Mouse (Mus musculus): ENCODE data around the gene Txndc15.
"Not testable (repeated sequence)": the region's sequence is repeated elsewhere in the genome, so short reads cannot be mapped to it uniquely, and the experiment has no call there.

The Txndc15 gene

GRCm38 (mm10) chr13:55714501-55715166 is at the start of gene Txndc15:
TSS of gene Txndc15 (plus strand) at chr13:55714650.
- DNase-seq = peak; percentile 89

- DNase-seq = peak; percentile 63
Measured at GRCm38 (mm10) chr13:55668550-55668949, 45.9 kb upstream of the Txndc15 start.

GRCm38 (mm10) chr13:55672711-55673110 is 41.7 kb upstream of the Txndc15 start:
- no peak for DNase-seq

DNA sequence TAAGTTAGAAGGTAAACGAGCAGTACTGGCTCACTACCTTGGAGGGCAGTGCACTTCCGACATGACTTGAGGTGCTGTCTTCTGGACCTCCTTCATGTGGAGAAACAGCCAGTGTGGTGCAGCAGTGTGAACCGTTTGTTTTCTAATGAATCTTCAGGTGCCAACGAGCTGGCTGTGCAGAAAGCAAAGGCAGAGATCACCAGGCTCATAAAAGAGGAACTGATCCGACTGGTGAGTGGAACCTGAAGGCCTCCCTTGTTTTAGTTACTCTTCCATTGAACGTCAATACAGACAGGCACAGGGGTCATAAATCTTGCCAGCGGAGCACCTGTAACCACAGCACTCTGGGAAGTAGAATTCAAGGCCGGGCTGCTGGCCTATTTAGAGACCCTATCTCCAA is 37.1 kb upstream of the Txndc15 start:
- DNase-seq = no peak

- DNase-seq = peak; percentile 71
Measured at GRCm38 (mm10) chr13:55682201-55682600, 32.2 kb upstream of the Txndc15 start.

GRCm38 (mm10) chr13:55683581-55683980 is 30.9 kb upstream of the Txndc15 start:
- DNase-seq = no peak

DNA sequence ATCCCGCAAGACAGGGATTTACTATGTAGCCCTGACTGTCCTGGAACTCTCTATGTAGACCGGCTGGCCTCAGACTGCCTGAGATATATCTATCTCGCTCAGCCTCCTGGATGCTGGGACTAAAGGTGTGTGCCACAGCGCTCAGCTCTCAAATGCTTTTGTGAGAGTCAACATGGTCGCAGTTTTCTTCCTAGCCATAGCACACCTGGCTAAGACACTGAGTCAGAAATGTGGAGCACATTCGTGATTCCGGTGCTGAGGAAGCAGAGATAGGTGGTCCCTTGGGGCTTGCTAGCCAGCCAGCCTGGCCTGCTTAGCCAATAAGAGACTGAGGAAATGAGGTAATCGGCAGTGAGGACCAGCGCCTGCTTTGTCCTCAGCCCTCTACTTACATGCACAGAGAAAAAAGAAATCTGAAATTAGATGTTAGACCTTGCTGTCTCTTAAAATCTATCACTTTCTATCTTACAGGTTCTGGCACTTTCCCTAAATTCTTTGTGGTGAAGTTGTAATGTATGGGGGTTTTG is 28.3 kb upstream of the Txndc15 start:
- DNase-seq = no peak

DNA sequence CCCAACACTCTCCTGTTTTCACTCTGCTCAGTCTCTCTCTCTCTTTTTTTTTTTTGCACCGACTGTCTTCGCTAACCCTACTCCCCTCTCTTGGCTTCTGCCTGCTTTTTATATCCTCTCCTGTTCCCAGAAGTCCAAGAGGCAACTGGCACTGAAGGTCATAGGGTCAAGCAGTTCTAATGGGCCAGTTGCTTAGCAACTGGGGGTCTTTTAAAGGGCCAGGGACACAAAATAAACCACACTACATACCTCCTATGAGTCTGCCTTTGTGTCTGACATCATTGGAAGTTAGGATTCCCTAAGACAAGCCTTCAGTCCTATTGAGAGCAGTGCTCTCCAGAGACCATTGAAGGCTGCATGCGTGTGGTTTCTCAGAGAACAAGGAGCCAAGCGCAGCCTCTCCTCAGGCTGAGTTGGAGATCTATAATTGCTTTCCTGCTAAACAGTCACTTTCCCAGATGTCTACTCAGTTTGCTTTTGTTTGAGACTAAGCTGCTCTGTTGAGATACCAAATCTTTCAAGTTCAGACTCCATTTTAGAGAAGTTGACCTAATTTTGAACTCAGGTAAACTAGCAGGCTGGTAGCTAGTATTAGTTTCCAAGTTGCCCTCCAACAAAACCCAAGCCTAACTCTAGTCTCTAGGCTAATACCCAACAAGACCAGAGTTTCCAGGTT is 26.4 kb upstream of the Txndc15 start:
- no peak for DNase-seq

GRCm38 (mm10) chr13:55692535-55693242 is 21.8 kb upstream of the Txndc15 start, which contains the start of gene B230219D22Rik:
TSS of gene B230219D22Rik (plus strand) at chr13:55693124.
- DNase-seq = peak; percentile 89

GRCm38 (mm10) chr13:55693243-55693721 is 21.2 kb upstream of the Txndc15 start:
- no peak for DNase-seq

DNA sequence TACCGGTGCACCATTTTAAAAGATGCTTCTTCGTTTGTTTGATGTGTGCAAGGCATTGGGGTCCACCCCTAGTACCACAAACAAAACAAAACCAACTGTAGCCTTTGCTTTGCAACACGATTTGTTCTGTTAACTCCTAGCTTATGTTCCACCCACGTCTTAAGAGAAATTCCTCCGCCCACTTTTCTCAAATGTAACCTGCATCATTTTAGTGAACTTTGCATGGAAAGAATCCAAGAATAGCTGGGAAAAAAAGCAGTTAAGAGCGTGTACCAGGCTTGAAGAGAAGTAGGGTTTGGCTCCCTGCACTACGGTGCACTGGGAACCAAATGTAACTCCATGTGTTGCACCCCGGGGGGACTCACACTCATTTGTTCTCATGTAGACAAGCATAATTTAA is 20.3 kb upstream of the Txndc15 start:
- peak; percentile 43 for DNase-seq

GRCm38 (mm10) chr13:55695989-55696388 is 18.5 kb upstream of the Txndc15 start:
- not testable (repeated sequence) for DNase-seq

DNA sequence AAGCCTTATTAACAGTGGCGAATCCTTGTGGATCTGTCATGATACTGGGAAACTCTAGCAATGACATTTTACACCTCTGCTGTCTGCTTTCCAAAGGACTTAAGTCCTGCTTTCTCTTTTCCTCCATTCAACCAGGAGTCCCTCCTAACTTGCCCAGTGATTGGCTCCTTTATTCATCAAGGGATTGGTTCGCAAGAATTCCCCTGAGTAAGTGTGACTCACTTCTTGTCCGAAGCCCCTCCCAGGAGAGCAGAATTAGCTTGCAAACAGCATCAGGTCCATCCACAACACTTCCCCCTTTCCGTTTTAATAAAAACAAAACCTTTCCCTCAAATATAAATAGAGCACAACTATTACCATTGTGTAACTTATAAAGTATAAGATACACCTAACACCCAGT is 10.1 kb upstream of the Txndc15 start:
- DNase-seq = no peak

DNA sequence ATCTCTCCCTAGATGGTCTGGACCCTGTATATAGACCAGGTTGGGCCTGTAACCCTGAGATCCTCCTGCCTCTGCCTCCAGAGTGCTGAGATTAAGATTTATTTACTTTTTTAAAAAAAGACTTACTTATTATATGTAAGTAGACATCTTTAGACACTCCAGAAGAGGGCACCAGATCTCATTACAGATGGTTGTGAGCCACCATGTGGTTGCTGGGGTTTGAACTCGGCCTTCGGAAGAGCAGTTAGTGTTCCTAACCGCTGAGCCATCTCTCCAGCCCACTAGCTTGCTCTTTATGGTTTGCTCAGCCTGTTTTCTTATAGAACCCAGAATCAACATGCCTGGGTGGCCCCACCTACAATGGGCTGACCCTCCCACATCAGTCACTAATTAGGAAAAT is 1.6 kb upstream of the Txndc15 start:
- no peak for DNase-seq

- no peak for DNase-seq
Measured at GRCm38 (mm10) chr13:55715167-55715512, 690 bp downstream of the Txndc15 start.

DNA sequence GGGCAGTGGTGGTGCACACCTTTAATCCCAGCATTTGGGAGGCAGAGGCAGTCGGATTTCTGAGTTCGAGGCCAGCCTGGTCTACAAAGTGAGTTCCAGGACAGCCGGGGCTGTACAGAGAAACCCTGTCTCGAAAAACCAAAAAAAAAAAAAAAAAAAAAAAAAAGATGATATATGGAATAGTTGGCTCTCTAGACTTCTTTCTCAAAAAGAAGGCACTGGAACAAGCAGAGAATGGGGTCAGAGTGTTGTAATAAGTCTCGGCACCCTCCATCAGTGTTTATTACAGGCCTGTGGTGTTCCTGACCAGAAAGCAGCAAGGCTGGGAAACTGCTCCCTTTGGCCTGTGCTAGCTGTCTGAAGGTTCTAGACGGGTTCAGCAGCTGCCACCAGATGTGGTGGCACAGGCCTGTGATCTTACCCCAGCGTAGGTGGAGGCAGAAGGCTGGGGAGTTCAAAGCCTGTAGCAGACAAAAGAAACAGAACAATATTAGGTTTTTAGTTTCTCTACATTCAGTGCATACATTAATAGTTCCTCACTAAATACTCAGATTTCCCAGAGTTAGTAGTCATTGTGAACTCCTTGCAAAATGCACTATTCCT is 1.6 kb downstream of the Txndc15 start:
- DNase-seq = no peak

GRCm38 (mm10) chr13:55721516-55721915 is 7.1 kb downstream of the Txndc15 start:
- DNase-seq = no peak

GRCm38 (mm10) chr13:55721995-55722394 is 7.5 kb downstream of the Txndc15 start:
- no peak for DNase-seq

DNA sequence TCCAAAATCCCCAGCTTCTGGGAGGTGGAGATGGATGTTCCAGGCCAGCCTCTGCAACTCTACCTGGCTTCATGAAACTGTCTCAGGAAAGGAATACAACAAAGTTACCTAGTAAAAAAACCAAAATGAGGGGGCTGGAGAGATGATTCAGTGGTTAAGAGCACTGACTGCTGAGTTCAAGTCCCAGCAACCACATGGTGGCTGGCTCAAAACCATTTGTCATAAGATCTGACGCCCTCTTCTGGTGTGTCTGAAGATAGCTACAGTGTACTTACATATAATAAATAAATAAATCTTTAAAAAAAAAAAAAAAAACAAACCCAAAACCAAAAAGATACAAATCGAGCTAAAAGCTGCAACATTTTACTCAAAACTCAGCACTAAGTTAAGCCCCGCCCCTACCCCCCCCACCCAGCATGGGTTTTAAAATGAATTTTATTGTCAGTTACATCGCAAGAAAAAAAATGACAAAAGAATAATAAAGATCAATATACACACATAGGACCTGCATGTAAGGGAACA is 12.2 kb downstream of the Txndc15 start:
- peak; percentile 32 for DNase-seq

GRCm38 (mm10) chr13:55727120-55727838 is 12.8 kb downstream of the Txndc15 start, which contains the start of gene Pcbd2:
TSS of gene Pcbd2 (plus strand) at chr13:55727368.
- peak; percentile 86 for DNase-seq

GRCm38 (mm10) chr13:55727839-55728238 is 13.4 kb downstream of the Txndc15 start:
- peak; percentile 82 for DNase-seq

DNA sequence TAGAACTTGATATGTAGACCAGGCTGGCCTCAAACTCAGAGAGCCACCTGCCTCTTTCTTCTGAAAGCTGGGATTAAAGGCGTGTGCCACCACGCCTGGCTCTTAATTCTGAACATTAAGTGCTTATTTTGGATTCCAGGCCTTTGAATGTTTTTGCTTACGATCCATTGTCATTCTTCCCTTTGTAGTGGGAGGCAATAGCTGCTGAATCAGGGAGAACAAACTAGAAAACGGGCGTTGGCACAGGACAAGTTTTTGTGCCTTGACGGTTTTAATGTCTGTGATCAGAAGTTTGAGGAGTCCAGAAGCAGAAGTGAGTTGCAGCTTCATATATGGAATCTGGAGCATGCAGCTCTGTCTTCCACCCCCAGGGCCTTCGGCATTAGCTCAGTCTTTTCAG is 16.3 kb downstream of the Txndc15 start:
- no peak for DNase-seq
